Mouse (Mus musculus): ENCODE measurements at regions not wholly inside any gene's neighbourhood (a gene's known extent, or its start where the extent isn't known, plus 50 kb on each side); places are given as distances from the start of the nearest gene placed in this dataset.
"Not testable (repeated sequence)": the region's sequence is repeated elsewhere in the genome, so short reads cannot be mapped to it uniquely, and the experiment has no call there.

DNA sequence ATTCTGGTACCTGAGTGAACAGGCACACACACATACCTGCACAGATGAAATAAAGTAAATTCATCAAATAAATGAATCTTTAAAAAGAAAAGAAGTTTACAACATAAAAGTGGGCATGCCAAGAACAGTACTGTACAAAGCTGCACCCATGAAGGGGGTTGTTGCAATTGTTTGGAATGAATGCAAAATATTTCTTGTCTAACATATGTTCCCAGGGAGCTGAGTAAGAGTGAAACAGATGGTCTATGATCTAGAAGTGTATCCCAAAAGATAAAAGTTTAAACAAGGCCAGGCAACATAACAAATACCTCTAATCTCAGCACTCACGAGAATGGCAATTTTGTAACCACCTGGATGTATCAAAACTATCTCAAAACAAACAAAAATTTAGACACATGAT is 1685.5 kb upstream of the Dsel start:
- DNase-seq: no peak

GRCm38 (mm10) chr1:113539981-113540380 is 1675.3 kb upstream of the Dsel start:
- no peak for DNase-seq

GRCm38 (mm10) chr1:113530553-113530952 is 1665.8 kb upstream of the Dsel start:
- no peak for DNase-seq

DNA sequence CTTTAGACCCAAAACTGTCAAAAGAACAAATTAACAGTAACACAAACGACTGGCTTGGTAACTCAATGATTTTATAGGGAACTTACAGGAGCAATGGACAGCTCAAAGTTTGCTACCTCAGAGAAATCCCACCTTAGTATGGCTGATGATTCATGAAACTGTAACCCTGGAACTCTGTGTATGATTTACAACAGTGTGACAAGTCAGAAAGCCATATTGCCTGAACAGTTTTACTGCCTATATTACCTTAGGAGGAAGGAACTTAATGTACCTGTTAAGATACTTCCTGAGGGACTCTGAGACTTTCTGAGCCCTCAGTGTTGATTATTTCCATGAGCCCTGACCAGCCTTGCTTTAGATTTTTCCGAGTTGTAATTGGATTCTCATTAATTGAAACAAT is 1631.3 kb upstream of the Dsel start:
- no peak for DNase-seq

GRCm38 (mm10) chr1:113490243-113491003 is 1625.7 kb upstream of the Dsel start:
- no peak for DNase-seq

DNA sequence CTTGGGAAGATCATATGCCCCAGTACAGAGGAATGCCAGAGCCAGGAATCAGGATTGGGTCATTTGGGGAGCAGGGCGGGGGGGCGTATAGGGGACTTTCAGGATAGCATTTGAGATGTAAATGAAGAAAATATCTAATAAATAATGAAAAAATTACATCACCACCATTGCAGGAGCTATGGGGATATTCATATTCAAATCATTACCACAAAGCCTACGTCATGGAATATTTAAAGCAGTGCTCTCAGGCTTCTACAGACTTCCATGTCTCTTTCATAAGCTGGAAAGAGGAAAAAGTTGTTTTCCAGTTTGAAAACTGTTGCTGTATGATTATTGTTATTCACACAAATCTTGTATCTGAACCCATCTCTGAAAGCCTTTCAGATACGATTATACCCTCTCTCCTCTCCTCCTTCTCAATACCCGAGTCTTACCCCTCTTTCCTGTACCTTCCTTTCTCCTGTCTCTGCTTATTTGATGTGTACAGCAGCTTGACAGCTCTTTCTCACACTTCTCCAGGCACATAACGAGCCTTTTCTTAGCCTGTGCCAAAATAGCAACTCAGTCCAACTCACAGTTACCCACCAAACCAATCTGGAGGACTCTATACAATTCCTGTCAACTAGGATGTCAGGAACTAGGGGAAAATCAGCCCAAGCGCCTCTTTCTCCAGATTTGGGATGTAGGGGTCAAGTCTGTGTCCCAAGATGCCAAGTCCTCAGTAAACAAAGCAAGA is 1592.0 kb upstream of the Dsel start:
- DNase-seq: no peak

DNA sequence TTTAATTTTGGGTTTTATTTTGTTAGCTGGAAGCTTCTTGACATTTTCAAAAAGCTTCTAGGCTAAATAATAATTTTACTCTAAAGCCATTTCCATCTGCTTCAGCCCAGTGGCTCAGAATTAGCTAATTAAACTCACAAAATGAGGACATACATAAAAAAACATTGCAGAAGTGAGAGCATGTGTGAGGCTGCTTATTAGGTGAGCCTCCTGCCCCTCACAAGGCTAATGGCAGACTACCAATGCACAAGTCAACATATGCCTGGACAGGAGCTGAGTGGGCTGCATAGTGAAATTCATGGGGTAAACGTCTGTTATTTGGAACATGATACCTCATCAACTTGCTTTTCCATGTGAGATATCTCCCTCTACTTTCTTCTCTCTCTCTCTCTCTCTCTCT is 1569.0 kb upstream of the Dsel start:
- DNase-seq: no peak

GRCm38 (mm10) chr1:113431266-113431665 is 1566.5 kb upstream of the Dsel start:
- peak; percentile 19 for DNase-seq

GRCm38 (mm10) chr1:113412858-113413257 is 1548.1 kb upstream of the Dsel start:
- peak; percentile 12 for DNase-seq

DNA sequence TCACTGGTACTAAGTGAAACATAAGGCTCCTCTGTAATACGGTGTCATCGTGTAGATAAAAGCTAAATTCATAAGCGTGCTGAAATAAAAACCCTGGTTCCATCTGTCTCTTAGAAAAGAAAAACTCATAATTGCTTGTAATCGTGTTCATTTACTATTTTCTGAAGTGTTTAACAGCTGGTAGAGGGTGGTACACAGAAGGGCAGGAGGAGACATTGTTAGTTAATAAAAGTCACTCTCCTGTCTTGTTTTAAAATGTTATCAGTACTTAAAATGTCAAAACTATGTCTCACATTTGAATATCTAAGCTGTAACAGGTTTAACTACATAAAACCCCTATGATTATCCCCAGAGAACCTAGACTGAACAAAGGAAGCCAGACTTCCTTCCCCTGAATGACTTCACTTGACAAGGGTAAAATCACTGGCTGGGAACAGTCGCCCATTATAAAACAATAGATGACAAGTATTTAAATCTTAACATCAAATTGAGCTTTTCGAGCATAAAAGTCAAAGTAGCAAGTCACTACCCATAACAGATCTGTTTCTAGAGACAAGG is 1530.6 kb upstream of the Dsel start:
- no peak for DNase-seq

DNA sequence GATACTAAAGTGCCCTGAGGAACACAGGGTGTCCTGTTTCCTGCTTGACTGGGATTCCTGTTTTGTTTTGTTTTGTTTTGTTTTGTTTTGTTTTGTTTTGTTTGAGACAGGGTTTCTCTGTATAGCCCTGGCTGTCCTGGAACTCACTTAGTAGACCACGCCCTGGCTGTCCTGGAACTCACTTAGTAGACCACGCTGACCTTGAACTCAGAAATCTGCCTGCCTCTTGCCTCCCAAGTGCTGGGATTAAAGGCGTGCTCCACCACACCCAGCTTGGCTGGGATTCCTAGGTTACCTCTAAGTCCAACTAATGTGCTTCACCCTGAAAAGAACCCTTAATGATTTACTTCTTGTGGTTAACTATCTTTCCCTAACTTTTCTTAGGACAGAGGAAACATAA is 1529.6 kb upstream of the Dsel start:
- not testable (repeated sequence) for DNase-seq

DNA sequence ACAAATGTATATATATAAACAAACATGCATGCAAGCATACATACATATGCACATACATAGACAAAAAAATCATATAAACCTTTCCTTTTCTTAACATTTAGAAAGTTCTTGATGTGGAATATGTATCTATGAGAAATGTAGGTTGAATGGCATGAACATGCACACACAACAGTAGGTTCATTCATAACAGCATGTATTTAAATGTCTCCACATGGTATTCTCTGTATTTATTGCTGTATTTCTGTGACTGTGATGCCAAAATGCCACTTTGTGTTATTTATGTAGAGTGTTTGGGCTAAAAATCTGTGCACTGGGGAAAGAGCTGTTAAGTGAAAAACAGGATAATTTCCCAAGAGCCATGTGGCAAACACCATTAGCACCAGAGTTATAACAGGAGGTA is 1528.2 kb upstream of the Dsel start:
- DNase-seq: no peak

GRCm38 (mm10) chr1:113389920-113390319 is 1525.2 kb upstream of the Dsel start:
- no peak for DNase-seq

GRCm38 (mm10) chr1:113384888-113385430 is 1520.2 kb upstream of the Dsel start:
- DNase-seq: no peak

DNA sequence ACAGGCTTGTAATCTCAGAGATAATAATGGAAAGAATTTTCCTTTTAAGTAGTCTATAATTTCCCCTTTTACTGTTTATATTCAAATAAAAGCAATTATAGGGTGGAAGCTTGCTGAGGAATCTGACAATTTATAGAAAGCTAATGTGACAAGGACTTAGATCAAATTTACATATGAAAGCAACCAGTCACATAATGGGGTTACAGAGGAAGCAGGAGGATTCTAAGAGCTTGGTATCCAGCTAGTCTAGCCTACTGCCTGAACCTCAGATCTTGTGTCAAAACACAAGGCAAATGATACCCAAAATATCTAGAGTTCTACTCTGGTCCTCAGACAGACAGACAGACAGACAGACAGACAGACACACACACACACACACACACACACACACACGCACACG is 1519.0 kb upstream of the Dsel start:
- no peak for DNase-seq

GRCm38 (mm10) chr1:113372679-113373078 is 1508.0 kb upstream of the Dsel start:
- DNase-seq: no peak

DNA sequence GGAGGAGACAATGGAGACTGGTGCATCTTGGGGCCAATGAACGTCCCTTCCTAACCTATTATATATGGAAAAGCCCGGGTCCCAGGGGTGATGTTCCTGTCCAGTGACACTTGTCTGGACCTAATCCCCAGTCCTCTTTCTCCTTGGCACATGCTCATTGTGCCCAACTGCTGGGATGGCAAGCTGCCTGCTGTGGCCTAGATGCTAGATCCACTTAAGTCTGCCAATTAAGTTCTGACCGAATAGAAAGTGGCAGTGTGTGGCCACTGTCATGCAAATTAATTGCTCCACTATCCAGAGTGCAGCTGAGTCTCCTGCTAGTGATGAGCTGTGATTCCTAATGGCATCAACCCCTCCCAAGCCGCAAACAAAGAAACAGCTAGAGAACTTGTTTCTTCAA is 1493.5 kb upstream of the Dsel start:
- DNase-seq: peak; percentile 7

DNA sequence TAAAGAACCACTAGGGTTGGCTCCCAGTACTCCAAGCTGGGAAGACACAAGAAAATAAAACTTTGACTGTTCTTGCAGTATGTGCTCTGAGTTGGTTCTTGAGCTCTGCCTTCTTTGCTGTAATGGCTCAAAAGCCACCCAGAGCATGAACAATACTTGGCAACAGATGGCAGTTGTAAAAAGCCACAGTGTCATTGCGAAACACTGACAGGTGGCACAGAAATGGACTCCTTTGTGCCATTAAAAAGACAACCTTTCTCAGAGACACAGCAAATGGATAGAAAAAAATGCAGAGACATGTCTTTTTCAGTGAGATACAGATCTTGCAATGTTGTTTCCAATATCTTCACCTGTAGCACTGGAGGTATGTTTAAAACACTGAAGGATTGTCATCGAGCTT is 1443.3 kb upstream of the Dsel start:
- no peak for DNase-seq

DNA sequence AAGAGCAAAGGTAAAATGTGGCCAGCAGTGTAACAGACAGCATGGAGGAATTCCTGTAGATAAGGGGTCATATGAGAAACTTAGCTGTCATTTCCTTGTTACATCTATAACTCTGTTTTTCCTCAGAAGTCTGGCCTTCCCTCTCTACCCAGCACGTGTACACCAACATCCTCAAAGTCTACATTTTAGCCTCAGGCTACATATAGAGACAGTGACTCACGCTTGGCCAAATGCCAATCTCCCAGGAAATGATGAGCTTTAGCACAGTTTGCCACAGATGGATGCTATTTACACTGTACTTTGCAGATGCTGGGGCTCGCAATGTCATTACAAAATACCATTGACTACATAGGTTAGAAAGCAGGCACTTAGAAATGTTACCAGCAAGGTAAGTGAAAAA is 1433.1 kb upstream of the Dsel start:
- DNase-seq: no peak

DNA sequence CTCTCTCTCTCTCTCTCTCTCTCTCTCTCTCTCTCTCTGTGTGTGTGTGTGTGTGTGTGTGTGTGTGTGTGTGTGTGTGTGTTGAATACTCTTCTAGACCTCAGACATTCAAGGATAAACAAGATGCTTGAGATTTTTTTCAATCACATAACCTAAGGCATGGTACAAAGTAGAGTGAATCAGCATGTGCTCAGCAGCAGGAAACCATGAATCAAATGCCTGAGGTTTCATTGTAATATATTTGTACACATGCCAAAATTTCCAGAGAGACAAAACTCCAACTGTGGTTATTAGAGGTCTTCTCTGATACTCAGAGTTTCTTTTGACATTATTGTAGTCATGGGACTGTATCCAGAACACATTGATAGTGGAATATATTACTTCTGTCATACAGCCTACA is 1423.5 kb upstream of the Dsel start:
- no peak for DNase-seq

DNA sequence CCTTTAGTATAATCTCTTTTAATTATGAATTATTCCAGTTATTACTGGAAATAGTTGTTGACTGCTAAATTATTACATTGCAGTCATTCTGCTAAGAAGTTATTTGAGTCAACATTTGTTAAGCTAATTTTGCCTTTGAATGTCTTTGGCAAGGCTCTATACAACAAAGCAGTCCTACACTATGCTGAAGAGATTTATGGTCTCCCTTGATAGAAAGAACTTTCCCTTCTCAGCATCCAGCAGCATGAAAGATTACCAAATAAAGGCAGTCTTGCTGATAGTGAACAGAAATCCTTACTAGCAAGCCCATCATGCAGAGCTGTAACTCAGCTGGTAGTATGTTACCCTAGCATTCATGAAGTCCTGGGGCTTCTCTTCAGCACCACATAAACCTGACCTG is 1419.4 kb upstream of the Dsel start:
- DNase-seq: no peak

DNA sequence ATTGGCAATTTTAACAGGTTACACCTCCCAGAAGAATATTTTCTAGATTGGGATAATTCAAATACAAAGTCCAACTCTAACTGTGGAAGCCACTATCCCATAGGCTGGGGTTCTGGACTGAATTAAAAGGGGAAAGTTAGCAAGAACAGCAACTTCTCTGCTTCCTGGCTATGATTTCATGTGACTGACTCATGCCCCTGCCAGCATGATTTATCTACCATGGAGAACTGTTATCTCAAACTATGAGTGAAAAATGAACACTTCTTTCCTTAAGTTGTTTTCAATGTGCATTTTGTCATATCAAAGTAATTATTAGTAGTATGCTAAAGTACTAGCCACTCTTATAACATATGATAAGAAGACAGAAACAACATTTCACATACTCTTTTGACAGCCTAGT is 1394.7 kb upstream of the Dsel start:
- no peak for DNase-seq

DNA sequence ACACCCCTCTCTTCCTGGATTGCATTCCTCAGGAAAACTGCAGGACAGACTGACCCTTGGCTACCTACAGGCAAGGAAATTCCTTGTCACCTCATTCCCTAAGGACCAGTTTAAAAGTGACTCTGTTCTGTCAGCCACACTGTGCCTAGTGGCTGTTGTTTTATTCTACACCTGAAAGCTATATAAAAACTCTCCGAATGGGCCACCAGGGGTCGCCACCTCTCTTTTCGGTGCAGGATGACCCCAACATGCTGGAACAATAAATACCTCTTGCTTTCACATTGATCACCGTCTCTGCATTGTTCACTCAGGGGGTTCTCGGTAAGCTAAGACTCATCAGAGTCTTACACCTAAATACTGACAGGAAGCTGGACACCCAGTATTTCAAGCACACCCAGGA is 1382.6 kb upstream of the Dsel start:
- DNase-seq: no peak

DNA sequence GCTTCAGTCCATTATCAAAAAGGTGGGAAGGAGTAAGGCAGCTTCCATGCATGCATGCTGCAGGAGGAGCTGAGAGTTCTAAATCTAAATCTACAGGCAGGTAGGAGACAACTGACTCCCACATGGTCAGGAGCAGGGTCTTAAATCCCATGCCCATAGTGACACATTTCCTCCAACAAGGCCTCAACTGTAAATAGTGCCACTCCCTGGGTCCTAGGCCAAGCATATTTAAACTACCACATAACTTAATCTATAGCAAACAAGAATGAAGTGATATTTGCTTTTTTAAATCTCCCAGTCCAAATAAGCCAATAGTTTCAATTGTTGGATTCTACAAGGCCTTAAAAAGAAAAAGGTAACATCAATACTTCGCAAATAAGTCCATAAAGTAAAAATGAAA is 1345.4 kb upstream of the Dsel start:
- DNase-seq: no peak

All from cerebellum, adult 9-10 months (tissue).